Mouse (Mus musculus): Measurements from ENCODE around the gene Mapkbp1.

DNA sequence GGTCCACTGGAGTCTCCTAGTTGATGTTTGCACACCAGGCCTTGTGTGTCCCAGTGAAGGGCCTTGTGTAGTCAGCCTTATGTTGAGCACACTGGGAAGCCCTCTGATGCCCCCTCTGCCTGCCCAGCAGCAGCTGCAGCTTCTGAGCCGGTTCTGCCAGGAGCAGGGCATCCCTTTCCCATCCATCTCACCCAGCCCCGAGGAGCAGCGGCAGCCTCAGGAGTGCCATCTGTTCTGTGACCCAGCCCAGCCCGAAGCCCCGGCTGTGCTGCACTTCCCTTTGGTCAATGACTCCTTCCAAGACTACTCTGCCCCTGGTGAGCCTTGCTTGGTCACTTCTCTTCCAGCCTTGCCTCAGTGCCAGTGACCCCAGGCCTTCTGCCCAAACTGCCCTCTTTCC, 68.5 kb downstream of the Mapkbp1 start:
- no peak for TF ChIP-seq CTCF (IDR thresholded peaks at IDR 0.05; ENCODE audit: low read depth)
- TF ChIP-seq EP300 (optimal IDR thresholded peaks at IDR 0.05), result no peak

Measured in stomach, postnatal 0 days (tissue).